In genomic region chr9:56727703-56728684, GRCm38 (mm10) we compare ENCODE assay signal across 9 mouse cellular contexts.
DNase-seq lines count a peak whose midpoint lies in the region; ATAC-seq and TF ChIP-seq lines count a peak whose summit lies in the region.
"Had no signal": no experiment of that assay in that cellular context is flagged by ENCODE, and none has a peak within 500 bp of the region (broad histone marks: within the 10 kb centered on the region; RNA-seq: fewer than 3 reads in every experiment).

No protein-coding gene starts in this region.

- 54% methylated on average over 15 of the region's 15 CpGs for WGBS in cerebellum, adult 2 months
- WGBS in neural tube, embryonic 12.5 days: 39% methylated on average over 15 of the region's 15 CpGs
- 43% methylated on average over 15 of the region's 15 CpGs for WGBS in hindbrain, embryonic 11.5 days
- 45% methylated on average over 15 of the region's 15 CpGs for WGBS in limb, embryonic 14.5 days

- H3K4me1 ChIP-seq in cerebellum, adult 2 months (ENCODE audit: control insufficient read depth, insufficient read depth, low read length): peaks cover 12% of the 10 kb centered on the region
- peaks cover 26% of the 10 kb centered on the region for H3K4me1 ChIP-seq in neural tube, embryonic 12.5 days
- no peaks in the 10 kb centered on the region; the same call in 1 of the 2 replicates for H3K4me1 ChIP-seq in hindbrain, embryonic 11.5 days (replicated peaks; ENCODE audit: control insufficient read depth, insufficient read depth, low read length)
- peaks cover 10% of the 10 kb centered on the region for H3K4me1 ChIP-seq in limb, embryonic 14.5 days (ENCODE audit: control insufficient read depth, insufficient read depth, low read length)

- no peaks in the 10 kb centered on the region for H3K9me3 ChIP-seq in neural tube, embryonic 12.5 days
- H3K9me3 ChIP-seq in hindbrain, embryonic 11.5 days (ENCODE audit: control insufficient read depth, low read length): no peaks in the 10 kb centered on the region
- H3K9me3 ChIP-seq in limb, embryonic 14.5 days (ENCODE audit: control insufficient read depth, low read length): no peaks in the 10 kb centered on the region
- H3K9me3 ChIP-seq: limb, embryonic 12.5 days had no signal

- no peak for TF ChIP-seq CTCF in cerebellum, adult 2 months (IDR thresholded peaks at IDR 0.05; ENCODE audit: borderline replicate concordance, insufficient read depth, low read depth, low read length)

- DNase-seq in cerebellum, adult 2 months: peak; percentile 28 to 39
- DNase-seq in cerebellum, adult 8-10 months: no peak
- no peak for DNase-seq in neural tube, embryonic 10.5 days (ENCODE audit: extremely low spot score, low spot score)
- no peak for DNase-seq in hindbrain, embryonic 11.5 days (ENCODE audit: low spot score)
- DNase-seq in limb, embryonic 14.5 days (ENCODE audit: low spot score): peak; percentile 49
- no peak for DNase-seq in urinary bladder, adult 2 months (ENCODE audit: low spot score)
- no peak for DNase-seq in spleen, adult 12 weeks (ENCODE audit: low spot score)

- H3K27ac ChIP-seq in cerebellum, adult 2 months (ENCODE audit: insufficient read depth, low read length): no peak overlapping the region
- H3K27ac ChIP-seq in neural tube, embryonic 12.5 days: peak overlapping the region; percentile 29; the same call in 1 of the 2 replicates
- H3K27ac ChIP-seq in hindbrain, embryonic 11.5 days (ENCODE audit: low read depth, low read length): no peak overlapping the region
- H3K27ac ChIP-seq in limb, embryonic 14.5 days (replicated peaks; ENCODE audit: low read depth, low read length): no peak overlapping the region
- H3K27ac ChIP-seq: limb, embryonic 12.5 days had no signal

- H3K9ac ChIP-seq in neural tube, embryonic 12.5 days: no peak overlapping the region
- no peak overlapping the region for H3K9ac ChIP-seq in hindbrain, embryonic 11.5 days (ENCODE audit: low read depth, low read length)
- H3K9ac ChIP-seq in limb, embryonic 14.5 days (ENCODE audit: low read depth, low read length, severe bottlenecking): no peak overlapping the region
- H3K9ac ChIP-seq: limb, embryonic 12.5 days had no signal

- H3K4me3 ChIP-seq in cerebellum, adult 2 months (replicated peaks; ENCODE audit: insufficient read depth, low read depth, low read length): no peak overlapping the region
- no peak overlapping the region for H3K4me3 ChIP-seq in neural tube, embryonic 12.5 days
- no peak overlapping the region for H3K4me3 ChIP-seq in hindbrain, embryonic 11.5 days (ENCODE audit: low read depth, low read length)
- H3K4me3 ChIP-seq in limb, embryonic 14.5 days (replicated peaks; ENCODE audit: low read length): no peak overlapping the region
- H3K4me3 ChIP-seq: limb, embryonic 12.5 days had no signal

- peak; percentile 58 for ATAC-seq in neural tube, embryonic 12.5 days (ENCODE audit: low FRiP score, low read depth)
- 0 out of 2 replicates have a peak, but pooled peaks have one; percentile 14 for ATAC-seq in hindbrain, embryonic 11.5 days (ENCODE audit: low FRiP score)
- ATAC-seq in limb, embryonic 14.5 days (ENCODE audit: low FRiP score, low read depth): no peak

- H3K4me2 ChIP-seq in neural tube, embryonic 12.5 days (replicated peaks): 0 out of 2 replicates have a peak overlapping the region, but pooled peaks have one; percentile 5
- H3K4me2 ChIP-seq in hindbrain, embryonic 11.5 days (replicated peaks; ENCODE audit: low read depth, low read length): no peak overlapping the region
- no peak overlapping the region for H3K4me2 ChIP-seq in limb, embryonic 14.5 days (replicated peaks; ENCODE audit: low read depth, low read length, severe bottlenecking)
- H3K4me2 ChIP-seq: limb, embryonic 12.5 days had no signal

- H3K27me3 ChIP-seq in cerebellum, adult 2 months (ENCODE audit: control insufficient read depth, insufficient read depth, low read length): no peaks in the 10 kb centered on the region
- no peaks in the 10 kb centered on the region for H3K27me3 ChIP-seq in neural tube, embryonic 12.5 days (replicated peaks)
- no peaks in the 10 kb centered on the region for H3K27me3 ChIP-seq in hindbrain, embryonic 11.5 days (ENCODE audit: control insufficient read depth, insufficient read depth, low read length)
- no peaks in the 10 kb centered on the region for H3K27me3 ChIP-seq in limb, embryonic 14.5 days (ENCODE audit: control insufficient read depth, insufficient read depth, low read length)

- no peak for TF ChIP-seq POLR2A in cerebellum, adult 2 months (IDR thresholded peaks at IDR 0.05; ENCODE audit: borderline replicate concordance, insufficient read depth, low read length)
- TF ChIP-seq POLR2A in limb, embryonic 14.5 days (IDR thresholded peaks at IDR 0.05; ENCODE audit: borderline replicate concordance, extremely low read depth, insufficient read depth, insufficient read length): no peak

- no peaks in the 10 kb centered on the region for H3K36me3 ChIP-seq in neural tube, embryonic 12.5 days
- H3K36me3 ChIP-seq in hindbrain, embryonic 11.5 days (ENCODE audit: control insufficient read depth, insufficient read depth, low read length): no peaks in the 10 kb centered on the region
- no peaks in the 10 kb centered on the region for H3K36me3 ChIP-seq in limb, embryonic 14.5 days (ENCODE audit: control insufficient read depth, insufficient read depth, low read length)
- H3K36me3 ChIP-seq: limb, embryonic 12.5 days had no signal

Comparison
In these comparisons a context has a peak if more than half of its experiments do, and no peak if none do; other contexts are left out.
1. DNase-seq: peak in cerebellum, adult 2 months (2 of 2) and limb, embryonic 14.5 days (single experiment); none in cerebellum, adult 8-10 months (single experiment), neural tube, embryonic 10.5 days (single experiment), hindbrain, embryonic 11.5 days (single experiment), urinary bladder, adult 2 months (single experiment) and spleen, adult 12 weeks (single experiment).